Mouse (Mus musculus) embryo, embryonic 9.5 days (tissue): ENCODE measurements around the gene Cdhr3.
"Not testable (repeated sequence)": the region's sequence is repeated elsewhere in the genome, so short reads cannot be mapped to it uniquely, and the experiment has no call there.

Experiments
- DNase-seq: peaks from one replicate; pipeline ENCODE4 v3.0.0-alpha.2; 2017; ENCODE audit errors: extremely low spot score

Cdhr3 gene

GRCm38 (mm10) chr12:33076309-33076708, 16.4 kb downstream of the Cdhr3 start:
- no peak for DNase-seq

GRCm38 (mm10) chr12:33071901-33072672, 20.6 kb downstream of the Cdhr3 start:
- no peak for DNase-seq

GRCm38 (mm10) chr12:33068977-33069376, 23.7 kb downstream of the Cdhr3 start:
- DNase-seq: no peak

GRCm38 (mm10) chr12:33066355-33066754, 26.3 kb downstream of the Cdhr3 start:
- no peak for DNase-seq

- DNase-seq: no peak
These were observed 27.5 kb downstream of the Cdhr3 start for GRCm38 (mm10) chr12:33065162-33065561.

- DNase-seq: no peak
These were observed 28.4 kb downstream of the Cdhr3 start for GRCm38 (mm10) chr12:33064266-33064665.

- DNase-seq: no peak
These were observed 29.4 kb downstream of the Cdhr3 start for GRCm38 (mm10) chr12:33063250-33063649.

- not testable (repeated sequence) for DNase-seq
These were observed 30.3 kb downstream of the Cdhr3 start for GRCm38 (mm10) chr12:33062379-33062778.

GRCm38 (mm10) chr12:33061651-33062050, 31.0 kb downstream of the Cdhr3 start:
- DNase-seq: no peak

- peak; percentile 72 for DNase-seq
These were observed 35.2 kb downstream of the Cdhr3 start for GRCm38 (mm10) chr12:33057231-33058048.

GRCm38 (mm10) chr12:33056574-33056973, 36.1 kb downstream of the Cdhr3 start:
- DNase-seq: no peak

- DNase-seq: no peak
These were observed 36.6 kb downstream of the Cdhr3 start for GRCm38 (mm10) chr12:33056074-33056473.

- DNase-seq: no peak
These were observed 38.9 kb downstream of the Cdhr3 start for GRCm38 (mm10) chr12:33053746-33054145.

- DNase-seq: no peak
These were observed 39.4 kb downstream of the Cdhr3 start for GRCm38 (mm10) chr12:33053311-33053710.

- no peak for DNase-seq
These were observed 44.3 kb downstream of the Cdhr3 start for GRCm38 (mm10) chr12:33048391-33048790.

GRCm38 (mm10) chr12:33046434-33046833, 46.2 kb downstream of the Cdhr3 start:
- no peak for DNase-seq

GRCm38 (mm10) chr12:33045533-33046361, 46.9 kb downstream of the Cdhr3 start:
- no peak for DNase-seq

GRCm38 (mm10) chr12:33041476-33041875, 51.2 kb downstream of the Cdhr3 start:
- DNase-seq: no peak

GRCm38 (mm10) chr12:33040811-33041210, 51.9 kb downstream of the Cdhr3 start:
- DNase-seq: no peak

- DNase-seq: no peak
These were observed 54.0 kb downstream of the Cdhr3 start for GRCm38 (mm10) chr12:33038676-33039075.

GRCm38 (mm10) chr12:33035719-33036521, 56.8 kb downstream of the Cdhr3 start:
- DNase-seq: no peak
